Mouse (Mus musculus) heart, embryonic 13.5 days (tissue): ENCODE data around the gene Dnah17. TPM values are rescaled to one million over a fixed set of nuclear protein-coding genes. Genes with fewer than 3 reads are reported as not detected.

Experiments
- ATAC-seq: fragments of 200-750 bp; cut with Nextera tagmentation; 2 replicates; pipeline ENCODE4 v1.8.0; 2017; ENCODE audit warnings: moderate TSS enrichment; ENCODE audit not compliant: insufficient number of reproducible peaks, low FRiP score, low TSS enrichment; ENCODE audit errors: extremely low read depth
- H3K27ac ChIP-seq: fragments of 300-500 bp; sonication (generic); replicated peaks from 2 replicates; pipeline ENCODE4 v1.5.1; 2015; ENCODE audit warnings: moderate library complexity, mild to moderate bottlenecking, inconsistent platforms
- H3K27me3 ChIP-seq: fragments of 300-500 bp; sonication (generic); replicated peaks from 2 replicates; pipeline ENCODE4 v1.6.1; 2015; ENCODE audit warnings: mild to moderate bottlenecking, inconsistent platforms
- H3K36me3 ChIP-seq: fragments of 300-500 bp; sonication (generic); 2 replicates; pipeline ENCODE4 v1.6.1; 2015; ENCODE audit warnings: mild to moderate bottlenecking, inconsistent platforms
- H3K4me1 ChIP-seq: fragments of 300-500 bp; sonication (generic); 2 replicates; pipeline ENCODE4 v1.6.1; 2015; ENCODE audit warnings: inconsistent platforms
- H3K4me2 ChIP-seq: fragments of 300-500 bp; sonication (generic); 2 replicates; pipeline ENCODE4 v1.6.1; 2015; ENCODE audit warnings: inconsistent platforms, mild to moderate bottlenecking, moderate library complexity
- H3K4me3 ChIP-seq: fragments of 300-500 bp; sonication (generic); 2 replicates; pipeline ENCODE4 v1.5.1; 2015; ENCODE audit warnings: moderate library complexity, mild to moderate bottlenecking, inconsistent platforms
- H3K9ac ChIP-seq: fragments of 300-500 bp; sonication (generic); 2 replicates; pipeline ENCODE4 v1.6.1; 2015; ENCODE audit warnings: inconsistent platforms, mild to moderate bottlenecking, moderate library complexity
- H3K9me3 ChIP-seq: fragments of 300-500 bp; sonication (generic); 2 replicates; pipeline ENCODE4 v1.6.1; 2016; ENCODE audit warnings: inconsistent platforms
- WGBS: fragments of 180-500 bp; shearing (Covaris S2); methylation state at CpG from one replicate; pipeline ENCODE4 v1.1.7; 2015; ENCODE audit warnings: mixed read lengths; 5-methylcytosine and 5-hydroxymethylcytosine counted together
- polyA plus RNA-seq: library from polyadenylated mRNA; unstranded; fragments of >200 nt; fragmentation: Nextera tagmentation; extraction: Ambion mirVana; gene quantifications from 2 replicates; pipeline ENCODE4 v1.2.1, GENCODE M21; 2015

The Dnah17 gene
- 0.05 and 0.10 TPM in 2 replicates for polyA plus RNA-seq

DNA sequence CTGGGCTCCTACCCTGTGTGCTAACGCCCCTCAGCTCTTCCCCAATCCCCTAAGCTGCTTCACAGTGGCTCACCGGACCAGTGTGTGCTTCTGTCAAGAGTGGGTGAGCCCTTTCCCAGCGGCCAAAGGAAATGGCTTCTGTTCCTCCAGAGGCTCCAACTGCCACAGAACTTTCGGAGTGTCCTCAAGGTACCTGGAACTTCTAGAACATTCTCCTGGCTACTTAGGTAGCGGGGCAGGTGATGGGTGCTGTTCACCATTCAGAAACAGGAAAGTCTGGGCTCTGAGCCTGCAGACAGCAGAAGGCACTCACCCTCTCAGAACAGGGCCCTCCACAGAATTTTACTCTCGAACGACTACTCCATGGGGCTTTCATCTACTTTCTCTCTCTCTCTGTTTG is at the start of gene Dnah17:
Gene Dnah17, minus strand, starts transcription at position 101 of the 400 bp plus-strand sequence.
- WGBS = 81% methylated on average over 7 of the region's 7 CpGs
- Histone ChIP-seq H3K36me3 (no peaks in the 10 kb centered on the region), H3K4me2 (no peak within 1 kb of the TSS), H3K27me3 (no peaks in the 10 kb centered on the region), H3K27ac (no peak within 1 kb of the TSS), H3K9me3 (no peaks in the 10 kb centered on the region), H3K4me3 (no peak within 1 kb of the TSS), H3K9ac (no peak within 1 kb of the TSS), H3K4me1 (peaks cover 29% of the 10 kb centered on the region)
- no peak for ATAC-seq

GRCm38 (mm10) chr11:118180199-118180598 is 49.8 kb upstream of the Dnah17 start:
- no peak for ATAC-seq
- Histone ChIP-seq H3K27ac (peak overlapping the region; percentile 55; the same call in 1 of the 2 replicates), H3K36me3 (peaks cover 95% of the 10 kb centered on the region), H3K4me1 (peaks cover 48% of the 10 kb centered on the region), H3K4me2 (no peak overlapping the region), H3K4me3 (no peak overlapping the region), H3K9me3 (no peaks in the 10 kb centered on the region), H3K27me3 (no peaks in the 10 kb centered on the region), H3K9ac (no peak overlapping the region)
- 74% methylated on average over 7 of the region's 7 CpGs for WGBS

DNA sequence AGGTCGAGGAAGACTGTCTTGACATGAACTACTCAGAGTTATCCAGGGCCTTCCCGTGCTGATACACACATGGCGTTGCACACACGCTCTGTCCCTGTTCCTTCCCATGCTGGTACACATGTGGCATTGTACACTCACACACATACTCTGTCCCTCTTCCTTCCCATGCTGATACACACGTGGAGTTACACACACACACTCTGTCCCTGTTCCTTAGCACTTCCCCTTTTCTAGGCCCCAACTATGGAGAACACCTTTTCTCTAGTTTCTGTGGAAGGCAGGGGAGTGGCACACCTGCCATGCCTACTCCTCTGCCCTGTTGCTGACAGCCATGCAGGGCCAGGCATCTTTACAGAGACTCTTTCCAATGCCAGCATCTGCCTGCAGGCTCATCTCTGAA is 47.8 kb upstream of the Dnah17 start:
- H3K27ac ChIP-seq = no peak overlapping the region
- H3K27me3 ChIP-seq = no peaks in the 10 kb centered on the region
- H3K4me2 ChIP-seq = no peak overlapping the region
- H3K4me3 ChIP-seq = no peak overlapping the region
- peaks cover 57% of the 10 kb centered on the region for H3K4me1 ChIP-seq
- H3K9ac ChIP-seq = no peak overlapping the region
- WGBS = 82% methylated on average over 5 of the region's 5 CpGs
- H3K9me3 ChIP-seq = no peaks in the 10 kb centered on the region
- peaks cover 85% of the 10 kb centered on the region for H3K36me3 ChIP-seq
- ATAC-seq = no peak

- Histone ChIP-seq H3K9ac (peak overlapping the region; percentile 40; the same call in 1 of the 2 replicates), H3K27me3 (no peaks in the 10 kb centered on the region), H3K4me1 (peaks cover 43% of the 10 kb centered on the region), H3K9me3 (no peaks in the 10 kb centered on the region), H3K27ac (peak overlapping the region; percentile 85), H3K36me3 (peaks cover 86% of the 10 kb centered on the region), H3K4me2 (peak overlapping the region; percentile 25; the same call in 1 of the 2 replicates), H3K4me3 (no peak overlapping the region)
- no peak for ATAC-seq
- 36% methylated on average over 7 of the region's 7 CpGs for WGBS
Observed at GRCm38 (mm10) chr11:118174752-118175151, 44.3 kb upstream of the Dnah17 start.

- Histone ChIP-seq H3K4me3 (no peak overlapping the region), H3K27ac (no peak overlapping the region), H3K36me3 (peaks cover 85% of the 10 kb centered on the region), H3K9ac (no peak overlapping the region), H3K27me3 (no peaks in the 10 kb centered on the region), H3K4me2 (no peak overlapping the region), H3K9me3 (no peaks in the 10 kb centered on the region), H3K4me1 (peaks cover 56% of the 10 kb centered on the region)
- no peak for ATAC-seq
- WGBS = 73% methylated on average over 5 of the region's 5 CpGs
Observed at GRCm38 (mm10) chr11:118172768-118173167, 42.3 kb upstream of the Dnah17 start.

DNA sequence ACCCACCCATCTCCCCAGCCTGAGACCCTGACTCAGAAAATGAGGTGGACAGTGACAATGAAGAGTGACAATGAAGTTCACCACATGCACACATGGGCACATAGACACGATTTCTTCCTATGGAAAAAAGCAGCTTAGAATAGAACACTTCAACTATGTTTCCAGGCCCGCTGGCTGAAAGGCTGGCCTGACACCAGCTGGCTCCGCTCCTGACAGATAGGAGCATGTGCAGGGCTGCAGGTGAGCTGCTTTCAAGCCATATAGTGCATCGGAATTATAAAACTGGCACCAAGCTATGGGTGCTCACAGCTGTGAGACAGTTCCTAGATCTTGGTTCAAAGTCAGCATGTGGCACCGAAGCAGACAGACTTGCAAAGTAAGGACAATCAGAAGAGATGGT is 39.9 kb upstream of the Dnah17 start:
- H3K4me1 ChIP-seq = peaks cover 66% of the 10 kb centered on the region

DNA sequence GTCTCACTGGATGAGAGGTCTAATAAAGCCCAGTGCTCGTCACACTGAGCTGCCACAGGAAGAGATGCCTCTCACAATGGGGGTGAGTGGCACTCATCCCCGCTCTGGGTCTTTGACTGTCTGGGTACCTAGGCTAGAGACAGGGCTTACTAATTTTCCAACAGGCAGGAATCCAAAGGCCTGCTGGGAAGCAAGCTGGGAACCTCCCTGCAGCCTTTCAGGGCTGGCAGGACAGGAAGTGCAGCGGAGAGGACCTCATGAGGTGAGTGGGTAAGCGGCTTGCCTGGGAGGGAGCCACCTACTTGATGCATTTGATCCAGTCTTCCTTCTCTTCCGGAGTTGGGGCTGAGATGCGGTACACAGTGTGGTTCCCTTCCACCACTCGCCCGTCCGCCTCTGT is 38.3 kb upstream of the Dnah17 start:
- 73% methylated on average over 9 of the region's 9 CpGs for WGBS
- Histone ChIP-seq H3K4me1 (peaks cover 63% of the 10 kb centered on the region), H3K36me3 (peaks cover 96% of the 10 kb centered on the region)

More for the DNA sequence above, 39.9 kb upstream of the Dnah17 start:
- Histone ChIP-seq H3K9me3 (no peaks in the 10 kb centered on the region), H3K36me3 (peaks cover 87% of the 10 kb centered on the region), H3K27me3 (no peaks in the 10 kb centered on the region), H3K4me3 (no peak overlapping the region), H3K4me2 (no peak overlapping the region), H3K27ac (peak overlapping the region; percentile 51), H3K9ac (peak overlapping the region; percentile 1; the same call in 1 of the 2 replicates)
- ATAC-seq = no peak
- 51% methylated on average over 5 of the region's 5 CpGs for WGBS

GRCm38 (mm10) chr11:118166626-118167025 is 36.2 kb upstream of the Dnah17 start:
- peak overlapping the region; percentile 44 for H3K9ac ChIP-seq
- H3K27me3 ChIP-seq = no peaks in the 10 kb centered on the region
- H3K4me2 ChIP-seq = no peak overlapping the region
- H3K9me3 ChIP-seq = no peaks in the 10 kb centered on the region
- ATAC-seq = no peak
- H3K36me3 ChIP-seq = peaks cover 87% of the 10 kb centered on the region
- no peak overlapping the region for H3K4me3 ChIP-seq
- H3K27ac ChIP-seq = peak overlapping the region; percentile 69
- 77% methylated on average over 5 of the region's 5 CpGs for WGBS
- peaks cover 68% of the 10 kb centered on the region for H3K4me1 ChIP-seq

More for the DNA sequence above, 38.3 kb upstream of the Dnah17 start:
- no peaks in the 10 kb centered on the region for H3K27me3 ChIP-seq
- 0 out of 2 replicates have a peak overlapping the region, but pooled peaks have one; percentile 5 for H3K9ac ChIP-seq
- H3K9me3 ChIP-seq = no peaks in the 10 kb centered on the region
- no peak overlapping the region for H3K4me2 ChIP-seq
- H3K4me3 ChIP-seq = no peak overlapping the region
- no peak overlapping the region; the same call in 1 of the 2 replicates for H3K27ac ChIP-seq
- ATAC-seq = no peak

DNA sequence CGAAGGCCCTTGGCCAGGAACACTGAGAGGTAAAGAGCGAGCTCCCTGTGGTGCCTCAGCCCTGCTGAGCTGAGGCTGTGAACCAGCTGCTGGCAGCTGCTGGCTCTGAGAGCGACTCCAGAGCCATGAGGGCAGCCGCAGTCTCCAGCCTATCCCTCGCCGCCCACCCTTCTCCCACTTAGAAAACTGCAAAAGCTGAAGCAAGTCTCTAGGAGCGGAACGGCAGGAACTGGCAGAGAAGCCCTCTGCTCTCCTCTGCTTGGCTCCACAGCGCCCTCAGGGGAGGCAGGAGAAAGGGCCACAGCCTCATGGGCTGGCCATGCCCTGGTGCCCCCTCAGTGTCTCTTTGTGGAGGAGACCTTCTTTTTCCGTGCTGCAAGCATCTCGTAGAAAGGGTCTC is 35.2 kb upstream of the Dnah17 start:
- Histone ChIP-seq H3K27me3 (no peaks in the 10 kb centered on the region), H3K4me3 (no peak overlapping the region), H3K4me2 (no peak overlapping the region), H3K27ac (peak overlapping the region; percentile 69), H3K9ac (peak overlapping the region; percentile 62), H3K9me3 (no peaks in the 10 kb centered on the region), H3K36me3 (peaks cover 78% of the 10 kb centered on the region), H3K4me1 (peaks cover 75% of the 10 kb centered on the region)
- 47% methylated on average over 11 of the region's 11 CpGs for WGBS
- no peak for ATAC-seq

DNA sequence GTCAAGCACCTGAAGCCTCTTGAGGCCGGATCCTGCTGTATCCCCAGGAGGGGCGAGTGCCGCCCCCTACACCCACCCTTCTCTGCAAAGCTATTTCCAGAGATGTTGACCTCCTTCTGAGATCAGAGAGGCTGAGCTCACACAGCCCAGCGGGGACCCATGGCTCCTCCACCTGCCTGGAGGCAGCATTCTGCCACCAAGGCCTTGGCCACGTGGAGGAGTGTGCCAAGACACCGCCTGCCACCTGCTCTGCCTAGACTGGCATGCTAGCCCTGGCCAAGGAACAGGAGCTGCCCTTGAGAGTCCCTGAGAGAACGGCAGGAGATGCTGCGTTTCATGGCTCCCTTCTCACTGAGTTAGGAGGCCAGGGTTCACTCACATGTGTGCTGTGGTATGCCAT is 34.1 kb upstream of the Dnah17 start:
- H3K27ac ChIP-seq = peak overlapping the region; percentile 69; the same call in 1 of the 2 replicates
- H3K27me3 ChIP-seq = no peaks in the 10 kb centered on the region
- 69% methylated on average over 8 of the region's 8 CpGs for WGBS
- peaks cover 68% of the 10 kb centered on the region for H3K36me3 ChIP-seq
- no peak overlapping the region for H3K4me2 ChIP-seq
- no peaks in the 10 kb centered on the region for H3K9me3 ChIP-seq
- H3K4me1 ChIP-seq = peaks cover 75% of the 10 kb centered on the region
- no peak for ATAC-seq
- no peak overlapping the region for H3K4me3 ChIP-seq
- no peak overlapping the region for H3K9ac ChIP-seq

DNA sequence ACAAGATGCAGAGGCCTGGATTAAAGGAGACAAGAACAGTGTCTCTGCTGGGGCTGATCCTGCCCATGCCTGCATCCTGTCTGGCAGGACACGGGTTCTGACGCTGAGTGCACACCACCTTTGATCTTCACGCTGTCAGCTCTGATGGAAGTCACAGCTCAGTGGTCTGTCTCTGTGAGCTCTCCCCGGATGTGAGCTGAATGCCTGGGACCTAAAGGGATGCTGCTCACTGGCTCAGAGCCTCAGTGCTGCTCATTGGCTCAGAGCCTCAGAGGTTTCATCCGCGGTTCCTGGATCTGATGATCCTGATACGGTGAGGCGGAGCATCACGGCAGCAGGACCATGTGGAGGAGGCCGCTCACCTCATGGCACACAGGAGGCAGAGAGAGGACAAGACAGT is 31.8 kb upstream of the Dnah17 start:
- Histone ChIP-seq H3K4me1 (peaks cover 70% of the 10 kb centered on the region), H3K9ac (peak overlapping the region; percentile 67; the same call in 1 of the 2 replicates), H3K4me3 (no peak overlapping the region), H3K9me3 (no peaks in the 10 kb centered on the region), H3K27me3 (no peaks in the 10 kb centered on the region), H3K36me3 (peaks cover 45% of the 10 kb centered on the region), H3K4me2 (no peak overlapping the region), H3K27ac (peak overlapping the region; percentile 86)
- no peak for ATAC-seq
- 42% methylated on average over 10 of the region's 10 CpGs for WGBS

GRCm38 (mm10) chr11:118161240-118161639 is 30.8 kb upstream of the Dnah17 start:
- Histone ChIP-seq H3K9ac (peak overlapping the region; percentile 67), H3K4me2 (no peak overlapping the region; the same call in 1 of the 2 replicates), H3K4me3 (no peak overlapping the region), H3K27ac (peak overlapping the region; percentile 86), H3K4me1 (peaks cover 60% of the 10 kb centered on the region), H3K27me3 (no peaks in the 10 kb centered on the region), H3K9me3 (peaks cover 2% of the 10 kb centered on the region; the same call in 1 of the 2 replicates), H3K36me3 (peaks cover 36% of the 10 kb centered on the region)
- WGBS = 51% methylated on average over 6 of the region's 6 CpGs
- peak; percentile 5; the same call in 1 of the 2 replicates for ATAC-seq
